Mouse (Mus musculus) heart, adult 2 months (tissue): ENCODE measurements at regions not wholly inside any gene's neighbourhood (a gene's known extent, or its start where the extent isn't known, plus 50 kb on each side); places are given as distances from the start of the nearest gene placed in this dataset.

Experiments used
- DNase-seq, 2 experiments: peaks; one replicate each; pipeline ENCODE4 v3.0.0; 2021
- H3K27ac ChIP-seq: fragments of 200-600 bp; 2 replicates; pipeline ENCODE4 v1.8.1; 2022
- H3K27me3 ChIP-seq: fragments of 200-500 bp; 2 replicates; pipeline ENCODE4 v1.6.1; 2012; ENCODE audit warnings: mild to moderate bottlenecking, low read length, inconsistent platforms, mixed read lengths; ENCODE audit not compliant: control insufficient read depth, insufficient read depth
- H3K36me3 ChIP-seq: fragments of 200-500 bp; 2 replicates; pipeline ENCODE4 v1.6.1; 2012; ENCODE audit warnings: low read length, inconsistent platforms; ENCODE audit not compliant: control insufficient read depth, insufficient read depth
- H3K4me1 ChIP-seq: fragments of 200-500 bp; 2 replicates; pipeline ENCODE4 v1.6.1; 2011; ENCODE audit warnings: low read length; ENCODE audit not compliant: control insufficient read depth, insufficient read depth
- H3K4me3 ChIP-seq: fragments of 200-600 bp; 2 replicates; pipeline ENCODE4 v1.8.1; 2022
- H3K79me2 ChIP-seq: fragments of 200-500 bp; replicated peaks from 2 replicates; pipeline ENCODE4 v1.6.1; 2012; ENCODE audit warnings: mild to moderate bottlenecking, inconsistent platforms, low read length, moderate library complexity, mixed read lengths; ENCODE audit not compliant: control insufficient read depth, insufficient read depth
- H3K9ac ChIP-seq: fragments of 200-500 bp; 2 replicates; pipeline ENCODE4 v1.6.1; 2012; ENCODE audit warnings: low read depth, mild to moderate bottlenecking, control low read depth, inconsistent platforms, low read length, mixed read lengths
- CTCF ChIP-seq: fragments of 200-600 bp; IDR thresholded peaks from 2 replicates; pipeline ENCODE4 v1.8.1; 2022; ENCODE audit warnings: antibody characterized with exemption, mild to moderate bottlenecking, moderate library complexity
- EP300 ChIP-seq: fragments of 200-500 bp; IDR thresholded peaks from 2 replicates; pipeline ENCODE4 v1.6.1; 2011; ENCODE audit warnings: low read depth, low read length, control low read depth; ENCODE audit not compliant: insufficient read depth
- POLR2A ChIP-seq: fragments of 200-500 bp; IDR thresholded peaks from 2 replicates; pipeline ENCODE4 v1.6.1; 2011; ENCODE audit warnings: mild to moderate bottlenecking, low read depth, low read length, control low read depth; ENCODE audit not compliant: insufficient read depth
- WGBS: fragments of 180-500 bp; shearing (Covaris S2); methylation state at CpG from one replicate; pipeline ENCODE4 v1.1.7; 2018; 5-methylcytosine and 5-hydroxymethylcytosine counted together
- intact Hi-C: fragments of 180-260 bp; cut with DNase I; formaldehyde crosslinking; loops from one replicate; pipeline ENCODE4 v1.15.1; 2025

DNA sequence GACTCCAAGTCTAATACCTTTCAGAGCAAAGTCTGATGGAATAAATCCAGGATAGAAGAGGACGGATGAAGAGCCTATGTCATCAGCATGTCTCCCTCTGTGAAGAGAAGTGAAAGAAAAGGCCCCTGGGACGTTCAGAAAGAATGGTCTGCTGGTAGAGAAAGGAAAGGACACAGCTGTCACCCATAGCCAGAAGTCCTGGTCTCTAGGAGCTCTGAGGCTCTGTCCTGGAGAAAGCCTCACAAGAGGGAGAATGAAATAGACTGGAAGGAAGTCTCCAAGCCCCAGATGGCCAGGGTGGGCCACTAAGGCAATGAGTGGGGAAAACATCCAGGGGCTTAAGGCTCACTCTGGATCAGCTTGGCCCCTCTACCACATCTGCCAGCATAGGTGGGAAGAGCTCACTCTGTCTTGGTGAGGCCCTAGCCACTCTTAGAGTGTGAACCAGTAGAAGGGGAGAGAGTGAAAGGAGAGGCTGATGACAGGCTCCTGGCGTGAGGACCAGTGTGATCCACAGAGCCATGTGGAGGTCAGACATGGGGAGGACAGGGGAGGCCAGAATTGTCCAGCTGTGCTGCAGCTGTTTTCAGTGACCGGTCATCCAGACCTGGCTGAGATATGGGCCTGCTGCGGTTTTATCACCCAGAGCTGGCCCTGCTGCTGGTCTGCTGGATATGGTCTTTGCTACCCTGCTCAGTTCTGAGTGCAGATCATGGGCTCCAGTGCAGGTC is 268.2 kb downstream of the Cyp26b1 start:
- Histone ChIP-seq H3K27me3 (no peaks in the 10 kb centered on the region; the same call in 1 of the 2 replicates), H3K4me3 (no peak overlapping the region), H3K36me3 (no peaks in the 10 kb centered on the region), H3K9ac (no peak overlapping the region), H3K79me2 (no peaks in the 10 kb centered on the region), H3K4me1 (no peaks in the 10 kb centered on the region), H3K27ac (no peak overlapping the region)
- peak; percentile 40; the same call in 1 of the 2 replicates for TF ChIP-seq EP300
- TF ChIP-seq POLR2A = no peak
- DNase-seq = peak; percentile 55 to 62
- 62% methylated on average over 5 of the region's 5 CpGs for WGBS
- intact Hi-C loops = no loop called here

- Histone ChIP-seq H3K9ac (no peak overlapping the region), H3K4me1 (no peaks in the 10 kb centered on the region), H3K27ac (no peak overlapping the region), H3K36me3 (no peaks in the 10 kb centered on the region), H3K4me3 (no peak overlapping the region), H3K79me2 (no peaks in the 10 kb centered on the region), H3K27me3 (no peaks in the 10 kb centered on the region)
- TF ChIP-seq EP300 = no peak
- no peak for TF ChIP-seq CTCF
- no peak for TF ChIP-seq POLR2A
- 93% methylated on average over 4 of the region's 4 CpGs for WGBS
- no peak for DNase-seq
- intact Hi-C loops = loop anchor here (5.0 kb wide), 1 partner anchor 268 kb away; the partner anchor contains the start of gene Cyp26b1
Observed at GRCm38 (mm10) chr6:84324185-84324584, 269.5 kb downstream of the Cyp26b1 start.

DNA sequence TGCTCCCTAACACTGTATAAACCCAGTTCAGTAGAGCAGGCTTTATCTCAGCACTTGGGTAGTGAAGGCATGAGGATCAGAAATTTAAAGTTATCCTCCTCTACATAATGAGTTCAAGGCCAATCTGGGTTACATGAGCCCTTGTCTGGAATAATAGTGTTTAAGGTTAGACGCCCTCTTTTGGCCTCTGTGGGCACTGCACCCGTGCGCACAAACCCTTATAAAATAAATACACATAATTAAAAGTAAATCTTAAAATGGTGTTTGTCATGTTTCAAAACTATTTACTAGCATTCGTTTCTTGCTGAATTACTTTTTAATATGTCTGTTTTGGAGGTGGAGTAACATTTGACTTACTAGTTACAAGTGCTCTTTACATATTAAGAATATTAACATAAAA is 271.2 kb downstream of the Cyp26b1 start:
- Histone ChIP-seq H3K4me3 (no peak overlapping the region), H3K27ac (no peak overlapping the region), H3K9ac (no peak overlapping the region), H3K36me3 (no peaks in the 10 kb centered on the region), H3K4me1 (no peaks in the 10 kb centered on the region), H3K79me2 (no peaks in the 10 kb centered on the region), H3K27me3 (no peaks in the 10 kb centered on the region)
- 84% methylated on average over 4 of the region's 4 CpGs for WGBS
- TF ChIP-seq CTCF (peak; percentile 37), POLR2A (no peak), EP300 (no peak)
- DNase-seq = no peak
- intact Hi-C loops = loop anchor here (5.0 kb wide), 1 partner anchor 270 kb away; the partner anchor contains the start of gene Cyp26b1

GRCm38 (mm10) chr6:84320586-84320985 is 273.1 kb downstream of the Cyp26b1 start:
- no peak for DNase-seq
- H3K27ac ChIP-seq = no peak overlapping the region
- intact Hi-C loops = loop anchor here (5.0 kb wide), 1 partner anchor 272 kb away; the partner anchor contains the start of gene Cyp26b1
- H3K4me3 ChIP-seq = no peak overlapping the region
- H3K4me1 ChIP-seq = peaks cover 1% of the 10 kb centered on the region; the same call in 1 of the 2 replicates
- TF ChIP-seq CTCF = peak; percentile 60
- TF ChIP-seq EP300 = no peak
- 63% methylated on average over 1 of the region's 1 CpGs for WGBS
- no peaks in the 10 kb centered on the region for H3K79me2 ChIP-seq
- H3K36me3 ChIP-seq = no peaks in the 10 kb centered on the region
- no peaks in the 10 kb centered on the region for H3K27me3 ChIP-seq
- no peak overlapping the region for H3K9ac ChIP-seq

DNA sequence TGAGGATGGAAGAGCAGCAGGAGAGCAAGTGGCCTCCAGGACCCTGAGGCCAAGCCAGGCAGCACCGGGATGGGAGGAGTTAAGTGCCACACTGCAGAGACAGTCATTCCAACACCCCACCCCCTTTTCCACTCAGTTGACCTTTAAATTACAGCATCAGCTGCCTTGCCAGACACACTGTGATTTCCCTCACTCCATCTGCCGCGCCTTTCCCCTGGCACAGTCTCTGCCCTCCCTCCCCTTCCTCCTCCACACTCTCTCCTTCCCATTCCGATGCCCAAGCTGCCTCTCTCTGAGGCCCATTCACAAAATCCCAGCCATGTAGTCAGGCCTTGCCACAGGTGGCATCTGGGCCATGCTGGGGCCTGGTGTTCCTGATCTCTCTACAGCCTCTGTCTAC is 274.9 kb downstream of the Cyp26b1 start:
- no peak overlapping the region for H3K4me3 ChIP-seq
- no peaks in the 10 kb centered on the region for H3K27me3 ChIP-seq
- H3K27ac ChIP-seq = no peak overlapping the region
- H3K36me3 ChIP-seq = no peaks in the 10 kb centered on the region
- TF ChIP-seq POLR2A (no peak), EP300 (0 out of 2 replicates have a peak, but pooled peaks have one; percentile 36), CTCF (no peak)
- intact Hi-C loops = loop anchor here (5.0 kb wide), 1 partner anchor 46 kb away; no protein-coding TSS in a partner anchor
- peak in 1 of 2 experiments; percentile 24 for DNase-seq
- no peaks in the 10 kb centered on the region for H3K79me2 ChIP-seq
- peaks cover 1% of the 10 kb centered on the region; the same call in 1 of the 2 replicates for H3K4me1 ChIP-seq
- H3K9ac ChIP-seq = no peak overlapping the region
- 11% methylated on average over 4 of the region's 4 CpGs for WGBS

DNA sequence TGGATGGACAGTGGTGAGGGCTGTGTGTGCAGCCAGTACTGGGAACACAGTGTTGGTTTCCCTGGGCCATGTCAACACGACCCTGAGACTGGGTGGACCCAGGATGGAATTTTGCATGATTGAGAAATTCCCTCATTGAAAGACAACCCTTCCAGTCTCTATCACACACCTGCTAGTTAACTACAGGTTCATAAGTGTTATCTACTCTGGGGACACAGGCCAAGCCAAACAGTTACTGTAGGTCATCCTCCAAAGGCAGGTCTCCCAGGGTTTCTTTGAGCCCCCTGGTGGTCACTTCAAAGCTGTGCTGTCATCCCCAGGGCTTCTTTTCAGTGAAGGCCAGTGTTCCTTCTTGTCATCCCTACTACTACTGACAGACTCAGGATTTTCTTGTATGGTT is 276.7 kb downstream of the Cyp26b1 start:
- WGBS = 63% methylated on average over 1 of the region's 1 CpGs
- peaks cover 1% of the 10 kb centered on the region; the same call in 1 of the 2 replicates for H3K4me1 ChIP-seq
- intact Hi-C loops = loop anchor here (2.0 to 5.0 kb wide), 3 partner anchors 45 to 220 kb away; no protein-coding TSS in a partner anchor
- TF ChIP-seq POLR2A (no peak), EP300 (no peak), CTCF (peak; percentile 75)
- no peak for DNase-seq
- H3K79me2 ChIP-seq = no peaks in the 10 kb centered on the region
- no peak overlapping the region for H3K4me3 ChIP-seq
- H3K27ac ChIP-seq = no peak overlapping the region
- no peaks in the 10 kb centered on the region for H3K36me3 ChIP-seq
- no peak overlapping the region for H3K9ac ChIP-seq
- no peaks in the 10 kb centered on the region for H3K27me3 ChIP-seq
